Mouse (Mus musculus) forebrain, postnatal 0 days (tissue): ENCODE results near the gene Ccne1. TPM values are rescaled to one million over a fixed set of nuclear protein-coding genes. Genes with fewer than 3 reads are reported as not detected.

ENCODE experiments used
- ATAC-seq: fragments of 200-750 bp; cut with Nextera tagmentation; 2 replicates; pipeline ENCODE4 v1.8.0; 2017; ENCODE audit warnings: mild to moderate bottlenecking, moderate library complexity
- DNase-seq: peaks from one replicate; pipeline ENCODE4 v3.0.0-alpha.2; 2015
- H3K27ac ChIP-seq: fragments of 300-500 bp; sonication (generic); 2 replicates; pipeline ENCODE4 v1.5.1; 2014; ENCODE audit warnings: low read depth, mild to moderate bottlenecking, antibody characterized with exemption, low read length, moderate library complexity, mixed read lengths
- H3K27me3 ChIP-seq: fragments of 300-500 bp; sonication (generic); 2 replicates; pipeline ENCODE4 v1.6.1; 2014; ENCODE audit warnings: mild to moderate bottlenecking, low read length, mixed read lengths; ENCODE audit not compliant: insufficient read depth
- H3K36me3 ChIP-seq: fragments of 300-500 bp; sonication (generic); 2 replicates; pipeline ENCODE4 v1.6.1; 2014; ENCODE audit warnings: mild to moderate bottlenecking, moderate library complexity; ENCODE audit not compliant: insufficient read depth
- H3K4me1 ChIP-seq: fragments of 300-500 bp; sonication (generic); 2 replicates; pipeline ENCODE4 v1.6.1; 2014; ENCODE audit warnings: antibody characterized with exemption; ENCODE audit not compliant: insufficient read depth
- H3K4me2 ChIP-seq: fragments of 300-500 bp; sonication (generic); 2 replicates; pipeline ENCODE4 v1.6.1; 2014; ENCODE audit warnings: low read depth, mild to moderate bottlenecking, moderate library complexity
- H3K4me3 ChIP-seq: fragments of 300-500 bp; sonication (generic); 2 replicates; pipeline ENCODE4 v1.5.1; 2014; ENCODE audit warnings: low read depth, low read length, mixed read lengths
- H3K9ac ChIP-seq: fragments of 300-500 bp; sonication (generic); 2 replicates; pipeline ENCODE4 v1.6.1; 2014; ENCODE audit warnings: mild to moderate bottlenecking
- H3K9me3 ChIP-seq: fragments of 300-500 bp; sonication (generic); 2 replicates; pipeline ENCODE4 v1.6.1; 2016; ENCODE audit warnings: low read length
- CTCF ChIP-seq: sonication (generic); IDR thresholded peaks from 2 replicates; pipeline ENCODE4 v1.5.1; 2016; ENCODE audit warnings: antibody characterized with exemption, control low read depth, low read depth
- WGBS: fragments of 180-500 bp; shearing (Covaris S2); extraction: QIAGEN DNeasy Blood & Tissue Kit; methylation state at CpG from one replicate; pipeline ENCODE4 v1.1.7; 2014; 5-methylcytosine and 5-hydroxymethylcytosine counted together
- polyA plus RNA-seq: library from polyadenylated mRNA; unstranded; fragments of >200 nt; fragmentation: Nextera tagmentation; extraction: Ambion mirVana; gene quantifications from 2 replicates; pipeline ENCODE4 v1.2.1, GENCODE M21; 2015
- total RNA-seq: library from RNA; depleted of rRNA; stranded (reverse); fragments of >200 nt; gene quantifications from 2 replicates; pipeline ENCODE4 v1.2.3, GENCODE M21; 2014

Gene Ccne1
- total and polyA plus RNA-seq, 2 experiments from 2014 or later, result 9.9 to 11.8 TPM

DNA sequence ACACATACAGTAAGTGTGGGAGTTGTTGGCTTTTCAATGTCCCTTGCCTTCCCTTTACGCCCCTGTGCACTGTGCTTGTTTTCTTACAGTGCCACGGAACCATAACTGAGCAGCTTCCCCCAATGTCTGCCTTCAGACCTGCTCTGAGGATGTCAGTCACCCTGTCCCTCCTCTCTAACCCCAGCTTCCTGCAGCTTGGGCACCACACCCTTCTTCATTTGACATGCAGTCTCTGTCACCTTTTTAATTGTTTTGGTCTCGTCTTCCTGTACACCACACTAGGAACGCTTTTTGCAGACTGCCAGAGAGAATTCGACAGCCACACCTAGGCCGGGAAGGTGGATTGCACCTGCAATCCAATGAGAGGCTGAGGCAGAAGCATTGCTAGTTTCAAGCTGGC, 13.0 kb downstream of the Ccne1 start:
- Histone ChIP-seq H3K27ac (no peak overlapping the region), H3K4me3 (no peak overlapping the region), H3K9me3 (no peaks in the 10 kb centered on the region), H3K9ac (no peak overlapping the region), H3K27me3 (no peaks in the 10 kb centered on the region; the same call in 1 of the 2 replicates), H3K4me2 (no peak overlapping the region), H3K4me1 (no peaks in the 10 kb centered on the region), H3K36me3 (0 out of 2 replicates have a peak, but pooled peaks cover 3% of the 10 kb centered on the region)
- ATAC-seq (no peak), DNase-seq (no peak)
- 84% methylated on average over 6 of the region's 6 CpGs for WGBS
- TF ChIP-seq CTCF, result no peak

GRCm38 (mm10) chr7:38093101-38093500, 14.2 kb downstream of the Ccne1 start:
- Histone ChIP-seq H3K36me3 (0 out of 2 replicates have a peak, but pooled peaks cover 3% of the 10 kb centered on the region), H3K4me3 (no peak overlapping the region), H3K4me2 (no peak overlapping the region), H3K9ac (no peak overlapping the region), H3K27ac (no peak overlapping the region), H3K9me3 (no peaks in the 10 kb centered on the region), H3K27me3 (no peaks in the 10 kb centered on the region; the same call in 1 of the 2 replicates), H3K4me1 (no peaks in the 10 kb centered on the region)
- TF ChIP-seq CTCF, result no peak
- WGBS, result 67% methylated on average over 2 of the region's 2 CpGs
- ATAC-seq (no peak), DNase-seq (no peak)

DNA sequence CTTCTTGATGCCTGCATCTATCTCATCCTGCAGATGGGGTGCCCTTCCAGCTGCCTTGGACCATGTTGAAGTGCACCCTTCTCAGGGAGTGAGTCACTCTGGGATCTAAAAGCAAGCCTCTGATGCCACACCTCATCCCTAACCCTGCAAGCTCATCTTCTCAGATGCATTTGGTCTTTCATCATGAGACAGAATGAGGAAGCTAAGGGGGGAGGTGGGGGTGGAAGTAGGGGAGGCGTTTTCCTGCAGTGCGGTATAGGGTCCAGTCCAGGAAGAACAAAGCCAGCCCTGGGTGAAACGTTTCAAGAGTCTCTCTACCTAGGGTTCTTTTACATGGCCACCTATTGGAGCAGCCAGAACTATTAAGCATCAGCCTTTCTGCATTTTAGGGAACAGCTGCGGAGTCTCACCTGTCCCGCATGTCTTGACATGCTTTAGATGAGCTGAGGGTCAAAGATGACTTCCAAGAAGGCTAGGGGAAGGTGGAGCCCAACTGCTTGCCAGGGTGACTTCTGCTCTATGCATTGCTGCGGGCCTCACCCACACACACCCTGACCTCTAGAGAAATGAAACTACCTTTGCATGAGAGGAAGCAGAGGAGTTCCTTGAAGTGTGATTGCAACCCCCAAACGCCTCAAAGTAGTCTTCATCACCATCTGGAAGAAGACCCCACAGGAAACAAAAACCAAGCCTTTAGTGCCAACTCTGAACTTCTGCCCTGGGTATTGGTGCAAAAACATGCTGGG, 17.2 kb downstream of the Ccne1 start:
- ATAC-seq (no peak), DNase-seq (no peak)
- Histone ChIP-seq H3K9ac (no peak overlapping the region), H3K9me3 (no peaks in the 10 kb centered on the region), H3K36me3 (no peaks in the 10 kb centered on the region), H3K4me1 (peaks cover 4% of the 10 kb centered on the region; the same call in 1 of the 2 replicates), H3K4me3 (no peak overlapping the region), H3K27me3 (no peaks in the 10 kb centered on the region; the same call in 1 of the 2 replicates), H3K4me2 (no peak overlapping the region), H3K27ac (no peak overlapping the region)
- TF ChIP-seq CTCF, result no peak
- WGBS, result 75% methylated on average over 7 of the region's 7 CpGs

GRCm38 (mm10) chr7:38088456-38088855, 18.9 kb downstream of the Ccne1 start:
- no peak for ATAC-seq
- Histone ChIP-seq H3K27ac (no peak overlapping the region), H3K4me3 (no peak overlapping the region), H3K4me2 (no peak overlapping the region), H3K9me3 (no peaks in the 10 kb centered on the region), H3K36me3 (no peaks in the 10 kb centered on the region), H3K9ac (no peak overlapping the region), H3K27me3 (no peaks in the 10 kb centered on the region; the same call in 1 of the 2 replicates), H3K4me1 (peaks cover 10% of the 10 kb centered on the region)
- DNase-seq, result no peak
- TF ChIP-seq CTCF, result no peak
- 58% methylated on average over 2 of the region's 2 CpGs for WGBS

GRCm38 (mm10) chr7:38087856-38088255, 19.5 kb downstream of the Ccne1 start:
- ATAC-seq (no peak), DNase-seq (no peak)
- Histone ChIP-seq H3K4me2 (no peak overlapping the region), H3K9ac (no peak overlapping the region), H3K4me1 (peaks cover 10% of the 10 kb centered on the region), H3K4me3 (no peak overlapping the region), H3K36me3 (no peaks in the 10 kb centered on the region), H3K27me3 (no peaks in the 10 kb centered on the region; the same call in 1 of the 2 replicates), H3K9me3 (no peaks in the 10 kb centered on the region), H3K27ac (no peak overlapping the region)
- 81% methylated on average over 8 of the region's 8 CpGs for WGBS
- TF ChIP-seq CTCF, result no peak

- Histone ChIP-seq H3K27me3 (no peaks in the 10 kb centered on the region), H3K4me2 (no peak overlapping the region), H3K4me1 (peaks cover 10% of the 10 kb centered on the region), H3K9me3 (no peaks in the 10 kb centered on the region), H3K36me3 (no peaks in the 10 kb centered on the region), H3K9ac (no peak overlapping the region), H3K4me3 (no peak overlapping the region), H3K27ac (no peak overlapping the region)
- WGBS, result 38% methylated on average over 8 of the region's 8 CpGs
- DNase-seq (no peak), ATAC-seq (no peak)
- TF ChIP-seq CTCF, result no peak
These were observed 20.9 kb downstream of the Ccne1 start for GRCm38 (mm10) chr7:38086401-38086800.

GRCm38 (mm10) chr7:38085573-38086211, 21.6 kb downstream of the Ccne1 start:
- Histone ChIP-seq H3K27me3 (no peaks in the 10 kb centered on the region), H3K9ac (no peak overlapping the region)
- WGBS, result 3% methylated on average over 35 of the region's 35 CpGs

More at GRCm38 (mm10) chr7:38085573-38086211, 21.6 kb downstream of the Ccne1 start:
- DNase-seq, result peak; percentile 29
- H3K4me2 ChIP-seq, result peak overlapping the region; percentile 76
- H3K36me3 ChIP-seq, result no peaks in the 10 kb centered on the region
- H3K4me1 ChIP-seq, result peaks cover 10% of the 10 kb centered on the region
- ATAC-seq, result peak; percentile 4; the same call in 1 of the 2 replicates
- no peak overlapping the region for H3K27ac ChIP-seq
- peak overlapping the region; percentile 43 for H3K4me3 ChIP-seq
- peak; percentile 49 for TF ChIP-seq CTCF
- no peaks in the 10 kb centered on the region for H3K9me3 ChIP-seq
